Comparison of ENCODE assay signal across 16 mouse cellular contexts in genomic region chr8:110754713-110755112, GRCm38 (mm10). TPM values are rescaled to one million over a fixed set of nuclear protein-coding genes. Genes with fewer than 3 reads are reported as not detected.
DNase-seq lines count a peak whose midpoint lies in the region; ATAC-seq and TF ChIP-seq lines count a peak whose summit lies in the region.
"Had no signal": no experiment of that assay in that cellular context is flagged by ENCODE, and none has a peak within 500 bp of the region (broad histone marks: within the 10 kb centered on the region; RNA-seq: fewer than 3 reads in every experiment).

No protein-coding gene starts in this region.

- no peak overlapping the region for H3K27ac ChIP-seq in hindbrain, embryonic 15.5 days (replicated peaks)
- H3K27ac ChIP-seq in hindbrain, embryonic 11.5 days (ENCODE audit: low read depth, low read length): no peak overlapping the region
- H3K27ac ChIP-seq in midbrain, postnatal 0 days (ENCODE audit: low read depth, low read length): no peak overlapping the region
- no peak overlapping the region; the same call in 1 of the 2 replicates for H3K27ac ChIP-seq in midbrain, embryonic 10.5 days (replicated peaks)
- H3K27ac ChIP-seq in embryonic facial prominence, embryonic 14.5 days (replicated peaks; ENCODE audit: low read depth, low read length): no peak overlapping the region

- no peaks in the 10 kb centered on the region for H3K27me3 ChIP-seq in hindbrain, embryonic 15.5 days
- no peaks in the 10 kb centered on the region for H3K27me3 ChIP-seq in hindbrain, embryonic 11.5 days (ENCODE audit: control insufficient read depth, insufficient read depth, low read length)
- no peaks in the 10 kb centered on the region for H3K27me3 ChIP-seq in midbrain, postnatal 0 days (ENCODE audit: insufficient read depth, low read length)
- no peaks in the 10 kb centered on the region for H3K27me3 ChIP-seq in midbrain, embryonic 10.5 days (ENCODE audit: low read depth, poor library complexity, severe bottlenecking)
- no peaks in the 10 kb centered on the region for H3K27me3 ChIP-seq in embryonic facial prominence, embryonic 14.5 days (replicated peaks; ENCODE audit: control insufficient read depth, insufficient read depth, low read length)

- no peak overlapping the region for H3K4me2 ChIP-seq in hindbrain, embryonic 15.5 days
- H3K4me2 ChIP-seq in hindbrain, embryonic 11.5 days (replicated peaks; ENCODE audit: low read depth, low read length): no peak overlapping the region
- H3K4me2 ChIP-seq in midbrain, postnatal 0 days (ENCODE audit: low read depth, low read length, poor library complexity, severe bottlenecking): peak overlapping the region; percentile 12; the same call in 1 of the 2 replicates
- no peak overlapping the region for H3K4me2 ChIP-seq in embryonic facial prominence, embryonic 14.5 days (ENCODE audit: low read depth, low read length)

- H3K36me3 ChIP-seq in hindbrain, embryonic 15.5 days: no peaks in the 10 kb centered on the region
- no peaks in the 10 kb centered on the region for H3K36me3 ChIP-seq in hindbrain, embryonic 11.5 days (ENCODE audit: control insufficient read depth, insufficient read depth, low read length)
- no peaks in the 10 kb centered on the region for H3K36me3 ChIP-seq in midbrain, postnatal 0 days (ENCODE audit: insufficient read depth, low read length)
- H3K36me3 ChIP-seq in midbrain, embryonic 10.5 days: no peaks in the 10 kb centered on the region
- H3K36me3 ChIP-seq in embryonic facial prominence, embryonic 14.5 days (ENCODE audit: control insufficient read depth, insufficient read depth, low read length): no peaks in the 10 kb centered on the region
- H3K36me3 ChIP-seq: G1E had no signal

- H3K9ac ChIP-seq in hindbrain, embryonic 15.5 days: no peak overlapping the region
- H3K9ac ChIP-seq in hindbrain, embryonic 11.5 days (ENCODE audit: low read depth, low read length): no peak overlapping the region
- H3K9ac ChIP-seq in midbrain, postnatal 0 days (replicated peaks; ENCODE audit: low read length, poor library complexity, severe bottlenecking): no peak overlapping the region
- 0 out of 2 replicates have a peak overlapping the region, but pooled peaks have one; percentile 19 for H3K9ac ChIP-seq in embryonic facial prominence, embryonic 14.5 days (ENCODE audit: low read depth, low read length)

- DNase-seq in hindbrain, embryonic 11.5 days (ENCODE audit: low spot score): no peak
- DNase-seq in midbrain, postnatal 0 days (ENCODE audit: low spot score): no peak
- DNase-seq in midbrain, embryonic 10.5 days (ENCODE audit: low spot score): no peak
- DNase-seq in embryonic facial prominence, embryonic 14.5 days (ENCODE audit: low spot score): peak; percentile 39
- DNase-seq in telencephalon, adult 2 months (ENCODE audit: low read depth, low spot score): peak; percentile 64
- no peak for DNase-seq in layer of hippocampus, adult 8-10 months (ENCODE audit: low spot score in 2 of 2)
- no peak for DNase-seq in adrenal gland, adult (ENCODE audit: inconsistent age in 2 of 2, low spot score in 1 of 2)
- DNase-seq: cerebellum, adult 9-10 months; heart, adult 11 months; kidney, adult 2 months; lung, postnatal 10 days; thymus, postnatal 25 days had no signal

- no peak overlapping the region for H3K4me3 ChIP-seq in hindbrain, embryonic 15.5 days
- H3K4me3 ChIP-seq in hindbrain, embryonic 11.5 days (ENCODE audit: low read depth, low read length): no peak overlapping the region
- no peak overlapping the region for H3K4me3 ChIP-seq in midbrain, postnatal 0 days (ENCODE audit: low read depth, low read length)
- H3K4me3 ChIP-seq in midbrain, embryonic 10.5 days: no peak overlapping the region
- H3K4me3 ChIP-seq in embryonic facial prominence, embryonic 14.5 days (ENCODE audit: low read depth, low read length): no peak overlapping the region
- H3K4me3 ChIP-seq: erythroblast, embryonic 14.5 days had no signal

- ATAC-seq in hindbrain, embryonic 15.5 days (ENCODE audit: low FRiP score, low read depth): 0 out of 2 replicates have a peak, but pooled peaks have one; percentile 36
- ATAC-seq in hindbrain, embryonic 11.5 days (ENCODE audit: low FRiP score): no peak
- no peak for ATAC-seq in midbrain, postnatal 0 days (ENCODE audit: low FRiP score)
- ATAC-seq in embryonic facial prominence, embryonic 14.5 days (ENCODE audit: low read depth): peak; percentile 68

- 0 out of 2 replicates have a peak, but pooled peaks cover 7% of the 10 kb centered on the region for H3K4me1 ChIP-seq in hindbrain, embryonic 15.5 days (replicated peaks)
- no peaks in the 10 kb centered on the region for H3K4me1 ChIP-seq in hindbrain, embryonic 11.5 days (replicated peaks; ENCODE audit: control insufficient read depth, insufficient read depth, low read length)
- no peaks in the 10 kb centered on the region for H3K4me1 ChIP-seq in midbrain, postnatal 0 days (ENCODE audit: insufficient read depth, low read length)
- H3K4me1 ChIP-seq in midbrain, embryonic 10.5 days: peaks cover 9% of the 10 kb centered on the region
- peaks cover 7% of the 10 kb centered on the region; the same call in 1 of the 2 replicates for H3K4me1 ChIP-seq in embryonic facial prominence, embryonic 14.5 days (ENCODE audit: control insufficient read depth, insufficient read depth, low read length)

- H3K9me3 ChIP-seq in hindbrain, embryonic 15.5 days: no peaks in the 10 kb centered on the region
- H3K9me3 ChIP-seq in hindbrain, embryonic 11.5 days (ENCODE audit: control insufficient read depth, low read length): no peaks in the 10 kb centered on the region
- no peaks in the 10 kb centered on the region for H3K9me3 ChIP-seq in midbrain, postnatal 0 days (ENCODE audit: low read length)
- H3K9me3 ChIP-seq in midbrain, embryonic 10.5 days (replicated peaks): no peaks in the 10 kb centered on the region
- H3K9me3 ChIP-seq in embryonic facial prominence, embryonic 14.5 days (ENCODE audit: control insufficient read depth, low read length): no peaks in the 10 kb centered on the region
- H3K9me3 ChIP-seq: G1E had no signal

- WGBS in hindbrain, embryonic 15.5 days: 70% methylated on average over 4 of the region's 4 CpGs
- WGBS in hindbrain, embryonic 11.5 days: 70% methylated on average over 4 of the region's 4 CpGs
- WGBS in midbrain, postnatal 0 days: 51% methylated on average over 4 of the region's 4 CpGs
- WGBS in midbrain, embryonic 10.5 days: 67% methylated on average over 4 of the region's 4 CpGs
- WGBS in embryonic facial prominence, embryonic 14.5 days: 49% methylated on average over 4 of the region's 4 CpGs

- no peak for TF ChIP-seq CTCF in midbrain, postnatal 0 days (IDR thresholded peaks at IDR 0.05)

RNA-seq across cellular contexts. Expression of gene Mtss1l, which starts 33.4 kb away (rescaled TPM):
- polyA plus RNA-seq in hindbrain, embryonic 15.5 days (2015; fragmentation: Nextera tagmentation; extraction: Ambion mirVana): 51.8 and 62.3 TPM in 2 replicates
- polyA plus RNA-seq in hindbrain, embryonic 11.5 days (2014; fragmentation: Nextera tagmentation; extraction: Ambion mirVana): 10.5 and 10.8 TPM in 2 replicates
- total RNA-seq in midbrain, postnatal 0 days (2014; rRNA removed): 90.5 and 101 TPM in 2 replicates
- polyA plus RNA-seq in midbrain, postnatal 0 days (2015; fragmentation: Nextera tagmentation; extraction: Ambion mirVana): 35.2 and 37.7 TPM in 2 replicates
- polyA plus RNA-seq in midbrain, embryonic 10.5 days (2016; fragmentation: Nextera tagmentation; extraction: Ambion mirVana): 4.9 and 5.0 TPM in 2 replicates
- polyA plus RNA-seq in embryonic facial prominence, embryonic 14.5 days (2014; fragmentation: Nextera tagmentation; extraction: Ambion mirVana): 13.5 and 13.8 TPM in 2 replicates
- 100 to 1,000 TPM; 209 to 246 (median 223) TPM for total RNA-seq in layer of hippocampus, adult 8-10 months (2022)

RNA-seq across cellular contexts. Expression of gene Il34, which starts 51.0 kb away (rescaled TPM):
- polyA plus RNA-seq in hindbrain, embryonic 15.5 days (2015; fragmentation: Nextera tagmentation; extraction: Ambion mirVana): 5.8 and 7.8 TPM in 2 replicates
- polyA plus RNA-seq in hindbrain, embryonic 11.5 days (2014; fragmentation: Nextera tagmentation; extraction: Ambion mirVana): 0.19 and 1.4 TPM in 2 replicates
- total RNA-seq in midbrain, postnatal 0 days (2014; rRNA removed): 5.4 and 5.8 TPM in 2 replicates
- 9.1 and 11.3 TPM in 2 replicates for polyA plus RNA-seq in midbrain, postnatal 0 days (2015; fragmentation: Nextera tagmentation; extraction: Ambion mirVana)
- polyA plus RNA-seq in midbrain, embryonic 10.5 days (2016; fragmentation: Nextera tagmentation; extraction: Ambion mirVana): 0.20 and 0.51 TPM in 2 replicates
- 1.4 and 1.7 TPM in 2 replicates for polyA plus RNA-seq in embryonic facial prominence, embryonic 14.5 days (2014; fragmentation: Nextera tagmentation; extraction: Ambion mirVana)
- total RNA-seq in layer of hippocampus, adult 8-10 months (2022): 10 to 100 TPM; 57.8 to 86.8 (median 69.6) TPM
- total RNA-seq: G1E had no signal
- polyA plus RNA-seq: erythroblast, embryonic 14.5 days; G1E; neural tube, embryonic 11.5 days had no signal

Comparison
In these comparisons a context has a peak if more than half of its experiments do, and no peak if none do; other contexts are left out.
1. ATAC-seq: peak in hindbrain, embryonic 15.5 days (single experiment) and embryonic facial prominence, embryonic 14.5 days (single experiment); none in hindbrain, embryonic 11.5 days (single experiment) and midbrain, postnatal 0 days (single experiment).
2. DNase-seq: peak in embryonic facial prominence, embryonic 14.5 days (single experiment) and telencephalon, adult 2 months (single experiment); none in hindbrain, embryonic 11.5 days (single experiment), midbrain, postnatal 0 days (single experiment), midbrain, embryonic 10.5 days (single experiment), layer of hippocampus, adult 8-10 months (0 of 2) and adrenal gland, adult (0 of 2).